In the genomic region with DNA sequence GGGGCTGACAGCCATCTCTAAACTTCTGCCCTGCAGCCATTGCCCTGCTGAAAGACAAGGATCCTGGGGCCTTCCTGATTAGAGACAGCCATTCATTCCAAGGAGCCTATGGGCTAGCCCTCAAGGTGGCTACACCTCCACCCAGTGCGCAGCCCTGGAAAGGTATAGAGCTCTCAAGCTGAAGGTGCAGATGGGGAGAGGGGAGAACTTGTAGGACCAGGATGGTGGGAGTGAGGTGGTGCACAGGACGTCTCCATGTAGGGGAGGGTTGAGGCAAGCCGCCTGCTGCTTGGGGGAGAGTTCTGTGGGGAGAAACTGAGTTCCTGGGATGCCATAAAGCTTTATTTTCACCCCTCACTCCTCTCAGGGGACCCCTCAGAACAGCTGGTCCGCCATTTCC, we compare ENCODE assay signal across 17 mouse cellular contexts. TPM values are rescaled to one million over a fixed set of nuclear protein-coding genes. Genes with fewer than 3 reads are reported as not detected.
"Had no signal": no experiment of that assay in that cellular context is flagged by ENCODE, and none has a peak within 500 bp of the region (broad histone marks: within the 10 kb centered on the region; RNA-seq: fewer than 3 reads in every experiment).

No protein-coding gene starts in this region.

- H3K27me3 ChIP-seq: midbrain, embryonic 12.5 days; neural tube, embryonic 12.5 days; stomach, embryonic 15.5 days had no signal

- DNase-seq: lung, adult 18-20 months; lung, embryonic 14.5 days; lung, postnatal 10 days; lung, postnatal 4 days; midbrain, embryonic 14.5 days; right cerebral cortex, postnatal 14 days; thymus, adult 2 months; thymus, postnatal 25 days; thymus, postnatal 4 days had no signal

- H3K27ac ChIP-seq: midbrain, embryonic 10.5 days; midbrain, embryonic 12.5 days; neural tube, embryonic 12.5 days; stomach, embryonic 15.5 days; stomach, postnatal 0 days had no signal

- H3K4me2 ChIP-seq: lung, embryonic 14.5 days; midbrain, embryonic 12.5 days; neural tube, embryonic 12.5 days; stomach, embryonic 15.5 days had no signal

- ATAC-seq: midbrain, embryonic 16.5 days had no signal

- H3K9ac ChIP-seq: lung, embryonic 14.5 days; midbrain, embryonic 12.5 days; neural tube, embryonic 12.5 days; stomach, embryonic 15.5 days had no signal

- H3K9me3 ChIP-seq: midbrain, embryonic 10.5 days; midbrain, embryonic 12.5 days; neural tube, embryonic 12.5 days; stomach, embryonic 15.5 days had no signal

- H3K4me1 ChIP-seq: neural tube, embryonic 12.5 days had no signal

- H3K4me3 ChIP-seq: midbrain, embryonic 10.5 days; midbrain, embryonic 12.5 days; neural tube, embryonic 12.5 days; stomach, embryonic 15.5 days had no signal

RNA-seq across cellular contexts. Expression of gene Tns2, which starts 13.5 kb away (rescaled TPM):
- total RNA-seq: megakaryocyte-erythroid progenitor cell, adult 5-6 weeks had no signal

RNA-seq across cellular contexts. Expression of gene Igfbp6, which starts 30.5 kb away (rescaled TPM):
- total RNA-seq: megakaryocyte-erythroid progenitor cell, adult 5-6 weeks had no signal

RNA-seq across cellular contexts. Expression of gene Soat2, which starts 36.7 kb away (rescaled TPM):
- polyA plus RNA-seq: midbrain, embryonic 14.5 days; neural tube, embryonic 14.5 days had no signal
